Mouse (Mus musculus) E14TG2a.4 (cell line): ENCODE measurements at regions not wholly inside any gene's neighbourhood (a gene's known extent, or its start where the extent isn't known, plus 50 kb on each side); places are given as distances from the start of the nearest gene placed in this dataset.

Experiments used
- H3K27me3 ChIP-seq: 2 replicates; pipeline ENCODE4 v1.6.1; 2014; ENCODE audit warnings: low read length, control low read depth; ENCODE audit not compliant: insufficient read depth
- H3K36me3 ChIP-seq: 2 replicates; pipeline ENCODE4 v1.6.1; 2014; ENCODE audit warnings: low read length, control low read depth; ENCODE audit not compliant: insufficient read depth
- H3K4me1 ChIP-seq: replicated peaks from 2 replicates; pipeline ENCODE4 v1.6.1; 2014; ENCODE audit warnings: low read depth, low read length, control low read depth
- H3K4me3 ChIP-seq: replicated peaks from 2 replicates; pipeline ENCODE4 v1.5.1; 2014; ENCODE audit warnings: mild to moderate bottlenecking, low read length
- H3K9me3 ChIP-seq: 2 replicates; pipeline ENCODE4 v1.6.1; 2014; ENCODE audit warnings: low read length, control low read depth
- CTCF ChIP-seq: conservative IDR thresholded peaks from 2 replicates; pipeline ENCODE4 v1.5.1; 2014; ENCODE audit warnings: low read length
- NANOG ChIP-seq: IDR thresholded peaks from 2 replicates; pipeline ENCODE4 v1.6.1; 2014; ENCODE audit warnings: borderline replicate concordance, low read length, mixed read lengths
- POU5F1 ChIP-seq: IDR thresholded peaks from 2 replicates; pipeline ENCODE4 v1.6.1; 2014; ENCODE audit warnings: low read length, borderline replicate concordance

GRCm38 (mm10) chr4:67522235-67522634 lies 694.9 kb downstream of the Tlr4 start:
- no peaks in the 10 kb centered on the region for H3K27me3 ChIP-seq
- H3K36me3 ChIP-seq: no peaks in the 10 kb centered on the region
- H3K4me1 ChIP-seq: no peaks in the 10 kb centered on the region
- no peaks in the 10 kb centered on the region for H3K9me3 ChIP-seq
- TF ChIP-seq NANOG (no peak), CTCF (no peak), POU5F1 (no peak)
- no peak overlapping the region for H3K4me3 ChIP-seq

DNA sequence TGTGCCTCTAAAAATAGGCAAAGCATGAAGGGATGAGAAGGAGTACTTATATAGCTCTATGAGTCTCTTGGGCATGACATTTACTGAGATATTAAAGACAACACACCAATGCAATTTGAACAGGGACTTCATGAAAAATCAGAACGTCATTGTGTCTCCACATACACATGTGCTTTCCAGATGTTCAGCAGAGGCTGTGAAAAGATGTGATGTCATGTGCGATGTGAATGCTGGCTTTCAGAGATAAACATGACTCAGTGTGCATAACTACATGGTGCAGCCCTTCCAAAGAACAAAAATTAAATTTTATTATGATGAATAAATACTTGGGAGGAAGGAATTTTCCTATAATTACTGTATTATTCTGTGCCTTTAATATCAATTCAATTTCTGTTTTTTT lies 695.8 kb downstream of the Tlr4 start:
- Histone ChIP-seq H3K4me1 (no peaks in the 10 kb centered on the region), H3K36me3 (no peaks in the 10 kb centered on the region), H3K9me3 (no peaks in the 10 kb centered on the region), H3K27me3 (no peaks in the 10 kb centered on the region), H3K4me3 (no peak overlapping the region)
- TF ChIP-seq NANOG: no peak
- no peak for TF ChIP-seq POU5F1
- no peak for TF ChIP-seq CTCF

GRCm38 (mm10) chr4:67529586-67529985 lies 702.2 kb downstream of the Tlr4 start:
- H3K9me3 ChIP-seq: no peaks in the 10 kb centered on the region
- TF ChIP-seq NANOG (no peak), POU5F1 (no peak), CTCF (no peak)
- no peaks in the 10 kb centered on the region for H3K36me3 ChIP-seq
- no peaks in the 10 kb centered on the region for H3K4me1 ChIP-seq
- H3K4me3 ChIP-seq: no peak overlapping the region
- H3K27me3 ChIP-seq: no peaks in the 10 kb centered on the region

DNA sequence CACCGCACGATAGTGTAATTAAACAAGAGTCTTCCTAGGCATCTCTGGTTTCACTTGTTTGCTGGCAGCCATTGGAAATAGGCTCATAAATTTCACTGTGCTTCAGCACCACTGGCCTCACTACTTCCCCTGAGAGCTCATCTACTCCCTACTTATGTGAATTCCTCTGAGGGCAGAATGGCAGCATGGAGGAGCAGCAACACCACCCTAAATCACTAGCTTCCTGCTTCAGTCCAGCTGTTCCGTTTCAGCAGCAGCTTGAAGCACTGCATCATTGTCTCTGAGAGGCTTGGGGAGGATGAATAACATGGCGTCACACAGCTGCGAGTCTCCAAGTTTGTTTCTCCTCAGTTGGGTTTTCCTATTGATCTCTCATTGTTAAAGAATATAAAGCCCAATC lies 712.1 kb downstream of the Tlr4 start:
- Histone ChIP-seq H3K9me3 (no peaks in the 10 kb centered on the region), H3K36me3 (no peaks in the 10 kb centered on the region), H3K4me1 (no peaks in the 10 kb centered on the region), H3K4me3 (no peak overlapping the region), H3K27me3 (no peaks in the 10 kb centered on the region)
- TF ChIP-seq NANOG: no peak
- TF ChIP-seq POU5F1: no peak
- TF ChIP-seq CTCF: no peak

DNA sequence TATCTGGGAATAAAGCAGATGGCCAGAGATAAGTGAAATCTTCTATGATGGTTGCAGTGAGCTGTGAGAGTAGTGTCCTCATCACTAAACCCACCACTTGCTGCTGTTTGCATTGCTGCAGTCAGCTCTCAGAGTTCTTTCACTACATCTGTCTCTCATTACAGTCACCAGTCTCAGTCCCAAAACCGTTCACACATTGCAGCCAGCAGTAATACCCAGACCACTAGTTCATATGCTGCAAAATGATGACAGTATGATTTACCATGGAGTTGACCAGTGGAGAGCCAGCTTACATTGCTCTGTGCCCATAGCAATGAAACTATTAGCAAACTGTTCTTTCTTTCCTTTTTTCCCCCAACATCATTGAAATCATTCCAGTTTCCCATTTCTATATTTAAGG lies 718.6 kb downstream of the Tlr4 start:
- Histone ChIP-seq H3K4me1 (no peaks in the 10 kb centered on the region), H3K9me3 (no peaks in the 10 kb centered on the region), H3K36me3 (no peaks in the 10 kb centered on the region), H3K4me3 (no peak overlapping the region), H3K27me3 (no peaks in the 10 kb centered on the region)
- no peak for TF ChIP-seq CTCF
- TF ChIP-seq NANOG: no peak
- TF ChIP-seq POU5F1: no peak

- no peaks in the 10 kb centered on the region for H3K9me3 ChIP-seq
- TF ChIP-seq POU5F1: no peak
- no peak for TF ChIP-seq NANOG
- TF ChIP-seq CTCF: no peak
- H3K27me3 ChIP-seq: no peaks in the 10 kb centered on the region
- no peaks in the 10 kb centered on the region for H3K36me3 ChIP-seq
- H3K4me1 ChIP-seq: no peaks in the 10 kb centered on the region
- H3K4me3 ChIP-seq: no peak overlapping the region
Observed at GRCm38 (mm10) chr4:67547957-67548356, 720.6 kb downstream of the Tlr4 start.

- Histone ChIP-seq H3K36me3 (no peaks in the 10 kb centered on the region), H3K27me3 (no peaks in the 10 kb centered on the region), H3K9me3 (no peaks in the 10 kb centered on the region), H3K4me1 (no peaks in the 10 kb centered on the region), H3K4me3 (no peak overlapping the region)
- no peak for TF ChIP-seq POU5F1
Observed at GRCm38 (mm10) chr4:67553511-67553910, 726.1 kb downstream of the Tlr4 start.

GRCm38 (mm10) chr4:67574816-67575215 lies 747.4 kb downstream of the Tlr4 start:
- H3K9me3 ChIP-seq: no peaks in the 10 kb centered on the region
- H3K36me3 ChIP-seq: no peaks in the 10 kb centered on the region
- H3K4me1 ChIP-seq: no peaks in the 10 kb centered on the region
- no peak overlapping the region for H3K4me3 ChIP-seq
- H3K27me3 ChIP-seq: no peaks in the 10 kb centered on the region
- TF ChIP-seq NANOG (no peak), CTCF (no peak), POU5F1 (no peak)

GRCm38 (mm10) chr4:67589501-67589900 lies 762.1 kb downstream of the Tlr4 start:
- no peak overlapping the region for H3K4me3 ChIP-seq
- no peaks in the 10 kb centered on the region for H3K4me1 ChIP-seq
- no peaks in the 10 kb centered on the region for H3K9me3 ChIP-seq
- no peaks in the 10 kb centered on the region for H3K27me3 ChIP-seq
- no peak for TF ChIP-seq CTCF
- no peak for TF ChIP-seq POU5F1
- no peak for TF ChIP-seq NANOG
- H3K36me3 ChIP-seq: no peaks in the 10 kb centered on the region
